Mouse (Mus musculus): ENCODE results near the gene Olfr1512.
"Not testable (repeated sequence)": the region's sequence is repeated elsewhere in the genome, so short reads cannot be mapped to it uniquely, and the experiment has no call there.

Olfr1512 gene

GRCm38 (mm10) chr14:52379068-52379467 is at the start of gene Olfr1512:
Olfr1512 (minus strand) TSS chr14:52379168.
- DNase-seq (ENCODE audit: low spot score in 2 of 2), result no peak

DNA sequence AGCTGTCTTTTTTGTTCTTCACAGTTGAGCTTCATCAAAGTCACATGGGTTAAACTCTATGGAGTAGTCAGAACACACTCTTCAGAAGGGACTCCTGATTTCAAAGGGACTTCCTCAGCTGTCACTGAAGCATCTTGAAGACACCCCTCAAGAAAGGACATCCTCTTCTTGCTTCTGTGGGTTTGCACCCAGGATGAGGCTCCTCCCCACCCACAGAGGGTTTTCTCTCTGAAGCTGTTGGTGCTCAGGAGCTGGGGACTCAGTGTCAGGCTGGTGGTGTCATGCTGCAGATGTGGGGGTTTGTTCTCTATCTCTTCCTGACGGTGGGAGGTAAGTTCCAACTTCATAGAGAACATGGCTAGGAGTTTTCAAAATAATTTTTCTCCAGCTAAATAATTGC is 48.7 kb upstream of the Olfr1512 start:
- no peak for DNase-seq (ENCODE audit: low spot score in 2 of 2)

GRCm38 (mm10) chr14:52414273-52414672 is 35.3 kb upstream of the Olfr1512 start, which contains the start of gene Olfr1510:
Olfr1510 (minus strand) TSS chr14:52414373.
- no peak for DNase-seq (ENCODE audit: low spot score in 2 of 2)

GRCm38 (mm10) chr14:52410142-52410919 is 31.4 kb upstream of the Olfr1512 start:
- DNase-seq (ENCODE audit: low spot score in 2 of 2), result not testable (repeated sequence)

- no peak for DNase-seq (ENCODE audit: low spot score in 2 of 2)
Observed at GRCm38 (mm10) chr14:52397279-52397678, 18.3 kb upstream of the Olfr1512 start, which contains the start of gene Olfr1511. Olfr1511 (minus strand) TSS chr14:52397379.

DNA sequence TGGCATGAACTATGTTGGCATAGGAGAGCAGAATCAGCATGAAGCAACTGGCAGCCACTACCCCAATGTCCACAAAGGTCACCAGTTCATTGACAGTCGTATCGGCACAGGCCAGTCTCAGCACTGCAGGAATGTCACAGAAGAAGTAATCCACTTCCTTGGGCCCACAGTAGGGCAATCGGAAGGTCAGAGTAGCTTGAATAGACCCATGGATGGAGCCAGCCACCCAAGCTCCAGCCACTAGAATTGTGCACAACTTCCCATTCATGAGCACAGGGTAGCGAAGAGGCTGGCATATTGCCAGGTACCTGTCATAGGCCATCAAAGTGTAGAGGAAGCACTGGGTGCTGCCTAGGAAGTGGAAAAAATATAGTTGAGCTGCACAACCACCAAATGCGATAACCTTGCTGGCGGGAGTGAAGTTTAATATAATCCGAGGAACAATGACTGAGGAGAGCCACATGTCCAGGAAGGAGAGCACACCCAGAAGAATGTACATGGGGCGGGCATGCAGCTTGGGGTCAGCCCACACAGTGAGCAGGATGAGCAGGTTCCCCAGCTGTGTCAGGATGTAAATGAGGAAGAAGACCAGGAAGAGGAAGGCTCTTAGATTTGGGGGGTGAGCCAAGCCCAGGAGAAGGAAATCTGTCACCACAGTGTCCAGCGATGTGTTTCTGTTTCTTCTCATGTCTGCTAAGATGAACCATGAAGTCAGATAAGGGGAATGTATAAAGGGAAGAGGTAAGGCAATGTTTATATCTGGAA is 11.3 kb upstream of the Olfr1512 start:
- not testable (repeated sequence) for DNase-seq (ENCODE audit: low spot score in 2 of 2)

DNA sequence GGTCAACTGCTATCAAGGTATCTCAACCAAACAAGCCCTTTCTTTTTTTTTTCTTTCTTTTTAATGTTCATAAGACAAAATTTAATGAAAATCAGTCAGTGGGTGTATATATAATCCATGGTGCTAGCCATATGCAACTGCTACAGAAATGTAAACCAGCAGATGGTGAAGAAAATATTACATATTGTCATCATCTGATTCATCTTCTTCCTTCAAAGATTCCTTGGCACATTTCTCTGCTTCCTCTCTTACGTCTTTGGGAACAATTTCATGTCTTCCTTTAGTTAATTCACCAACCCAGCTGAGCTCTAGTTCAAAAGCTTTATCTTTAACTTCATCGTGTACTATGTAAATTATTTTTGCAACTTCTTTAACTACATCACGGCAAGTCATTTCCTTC is 10.2 kb downstream of the Olfr1512 start:
- no peak for DNase-seq (ENCODE audit: low spot score in 2 of 2)

DNA sequence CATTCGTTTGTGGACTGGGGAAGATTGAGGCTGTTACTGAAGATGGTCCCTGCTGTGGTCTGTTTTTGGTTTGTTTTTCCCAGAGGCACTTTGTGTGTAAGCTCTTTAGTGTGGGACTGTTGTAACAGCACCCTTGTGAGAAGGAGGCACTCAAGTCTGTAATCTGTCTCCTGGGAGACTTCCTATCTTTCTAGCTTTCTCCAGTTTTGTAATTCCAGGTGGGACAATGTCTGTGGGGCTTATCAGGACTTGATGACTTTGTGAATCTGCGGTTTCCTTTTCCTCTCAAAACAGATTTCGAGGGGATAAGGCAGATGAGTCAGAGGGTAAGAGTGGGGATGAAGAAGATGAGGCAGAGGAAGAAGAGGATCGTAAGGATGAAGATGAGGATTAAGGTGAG is 22.7 kb downstream of the Olfr1512 start, which contains the start of gene Olfr1513:
Gene Olfr1513 (minus strand): TSS at position 101 of the 400 bp plus-strand sequence.
- DNase-seq (ENCODE audit: low spot score in 2 of 2), result no peak

GRCm38 (mm10) chr14:52339512-52339852 is 39.5 kb downstream of the Olfr1512 start:
- no peak for DNase-seq (ENCODE audit: low spot score in 2 of 2)

GRCm38 (mm10) chr14:52338751-52339511 is 40.0 kb downstream of the Olfr1512 start:
- DNase-seq (ENCODE audit: low spot score in 2 of 2), result peak in 1 of 2 experiments; percentile 62

DNA sequence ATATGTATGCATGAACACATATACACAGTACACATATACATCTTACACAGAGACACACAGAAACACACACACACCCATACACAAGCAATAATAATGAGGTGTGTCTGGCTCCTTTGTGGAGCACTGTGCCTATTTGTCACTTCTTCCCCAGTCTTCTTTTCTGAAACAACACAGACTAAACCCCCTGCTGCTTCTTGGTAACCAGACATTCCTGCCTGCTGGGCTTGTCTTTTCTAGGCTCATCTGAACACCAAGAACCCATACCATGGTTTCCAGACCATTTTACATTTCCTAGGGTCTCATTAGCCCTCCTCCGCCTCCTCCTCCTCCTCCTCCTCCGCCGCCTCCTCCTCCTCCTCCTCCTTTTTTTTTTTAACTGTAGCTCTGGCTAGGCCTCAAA is 46.8 kb downstream of the Olfr1512 start:
- no peak for DNase-seq (ENCODE audit: low spot score in 2 of 2)

- DNase-seq (ENCODE audit: low spot score in 2 of 2), result no peak
Observed at GRCm38 (mm10) chr14:52331069-52331750, 47.8 kb downstream of the Olfr1512 start.

DNA sequence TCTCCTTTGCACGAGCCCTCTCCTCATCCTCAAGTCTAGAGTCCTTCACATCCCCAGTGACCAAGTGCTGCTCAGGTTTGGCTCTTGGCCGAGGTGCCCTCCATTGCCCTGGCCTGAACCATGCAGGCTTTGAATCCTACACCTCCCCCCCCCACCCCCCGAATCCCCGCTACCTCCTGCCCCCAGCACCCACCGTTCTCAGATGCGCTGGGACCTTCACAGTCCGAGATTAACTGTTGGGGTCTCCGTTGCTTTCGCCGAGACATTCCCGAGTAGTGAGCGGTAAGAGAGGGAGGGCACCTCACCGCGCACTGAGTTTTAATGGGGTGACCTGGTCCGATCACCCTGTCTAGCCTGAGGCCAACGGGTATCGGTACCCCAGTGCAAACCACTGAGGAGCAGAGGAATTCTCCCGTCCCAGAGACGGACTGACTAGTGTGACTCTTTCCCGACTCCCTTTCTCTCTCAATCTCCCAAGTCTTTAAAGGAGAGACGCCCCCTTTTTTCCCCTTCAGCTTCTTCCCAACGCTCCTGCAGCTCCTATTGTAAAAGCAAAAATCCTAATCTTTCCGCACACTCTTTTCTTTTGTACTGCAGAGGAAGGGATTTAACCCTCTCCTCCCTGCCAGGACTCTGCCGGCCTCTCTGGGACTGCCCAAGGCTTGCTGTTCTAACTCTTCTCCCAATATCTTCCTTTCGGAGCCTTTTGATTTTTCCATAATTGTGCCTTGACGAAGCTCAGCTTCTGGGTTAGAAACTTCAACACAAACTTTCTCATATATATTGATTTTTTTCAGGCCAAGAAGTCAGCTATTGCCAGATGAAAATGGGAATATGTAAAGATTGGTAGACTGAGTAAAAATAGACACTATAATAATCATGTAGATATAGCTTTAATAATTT is 50.8 kb downstream of the Olfr1512 start, which contains the start of gene Sall2:
Gene Sall2 (minus strand): TSS at position 853 of the 903 bp plus-strand sequence.
- no peak for DNase-seq (ENCODE audit: low spot score in 2 of 2)

GRCm38 (mm10) chr14:52327375-52327901 is 51.5 kb downstream of the Olfr1512 start:
- DNase-seq (ENCODE audit: low spot score in 2 of 2), result no peak

DNA sequence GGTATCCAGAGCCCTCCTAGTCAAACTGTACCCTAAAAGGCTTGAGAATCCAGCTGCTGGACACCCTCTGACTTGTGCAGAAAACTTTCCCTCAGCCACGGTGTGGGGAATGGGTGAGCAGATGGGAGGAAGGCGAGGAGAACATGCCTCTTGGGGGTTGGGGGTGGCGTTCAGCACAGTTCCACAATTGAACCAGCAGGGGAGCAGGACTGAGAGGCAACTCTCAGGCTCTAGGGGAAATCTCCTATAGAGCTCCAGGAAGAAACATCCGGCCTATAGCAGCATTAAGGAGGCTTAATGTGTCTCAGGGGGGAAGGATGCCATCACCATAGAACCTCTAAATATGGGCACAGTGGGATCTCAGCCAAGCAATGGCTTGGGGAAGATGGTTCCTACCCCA is 53.1 kb downstream of the Olfr1512 start:
- DNase-seq (ENCODE audit: low spot score in 2 of 2), result no peak
